Mouse (Mus musculus): ENCODE measurements at regions not wholly inside any gene's neighbourhood (a gene's known extent, or its start where the extent isn't known, plus 50 kb on each side); places are given as distances from the start of the nearest gene placed in this dataset.

- DNase-seq (ENCODE audit: low read depth): peak; percentile 8
Observed at GRCm38 (mm10) chr6:75805223-75805622, 692.4 kb downstream of the Gm9008 start.

- DNase-seq (ENCODE audit: low read depth): no peak
Observed at GRCm38 (mm10) chr6:75799993-75800392, 697.6 kb downstream of the Gm9008 start.

GRCm38 (mm10) chr6:75799546-75799945, 698.0 kb downstream of the Gm9008 start:
- no peak for DNase-seq (ENCODE audit: low read depth)

GRCm38 (mm10) chr6:75782680-75783079, 714.9 kb downstream of the Gm9008 start:
- DNase-seq (ENCODE audit: low read depth): no peak

GRCm38 (mm10) chr6:75763041-75763440, 734.5 kb downstream of the Gm9008 start:
- no peak for DNase-seq (ENCODE audit: low read depth)

- no peak for DNase-seq (ENCODE audit: low read depth)
Observed at GRCm38 (mm10) chr6:75756184-75756583, 741.4 kb downstream of the Gm9008 start.
